Mouse (Mus musculus) monocyte, adult 5-6 weeks (primary cell): ENCODE measurements around the gene Ttc7b. TPM values are rescaled to one million over a fixed set of nuclear protein-coding genes. Genes with fewer than 3 reads are reported as not detected.

ENCODE experiments used
- ATAC-seq: fragments of 153-309, 156-312 bp; replicated peaks from 2 replicates; pipeline ENCODE4 v1.8.0; 2017; ENCODE audit warnings: mild to moderate bottlenecking; ENCODE audit not compliant: low TSS enrichment, insufficient number of reproducible peaks, severe bottlenecking, poor library complexity, low FRiP score
- total RNA-seq: library from RNA; stranded (forward); fragments of 200-1000, 200-491, 200-594 nt; gene quantifications from 3 replicates; pipeline ENCODE4 v1.2.3, GENCODE M21; 2017

The Ttc7b gene
- total RNA-seq, 1 experiment from 2014 or later = 49.1 TPM

DNA sequence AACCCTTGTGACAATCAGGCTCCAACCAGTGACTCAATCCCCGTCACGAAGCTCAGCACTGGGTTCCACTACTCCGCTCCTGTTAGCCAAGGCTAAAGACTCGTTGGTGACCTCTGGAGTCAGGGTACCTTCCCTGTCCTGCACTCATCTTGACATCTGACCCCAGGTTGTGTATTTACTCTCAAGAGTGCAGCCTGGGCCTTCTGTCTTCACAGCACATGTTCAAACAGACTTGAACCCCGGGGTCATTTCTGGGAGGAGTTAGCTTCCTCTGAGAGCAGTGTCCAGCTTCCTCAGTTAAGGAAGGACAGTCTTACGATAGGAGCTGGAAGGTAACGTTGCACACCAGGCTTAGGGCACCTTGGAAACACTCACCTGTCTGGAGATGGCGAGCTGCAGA, 144.8 kb downstream of the Ttc7b start:
- ATAC-seq = no peak

DNA sequence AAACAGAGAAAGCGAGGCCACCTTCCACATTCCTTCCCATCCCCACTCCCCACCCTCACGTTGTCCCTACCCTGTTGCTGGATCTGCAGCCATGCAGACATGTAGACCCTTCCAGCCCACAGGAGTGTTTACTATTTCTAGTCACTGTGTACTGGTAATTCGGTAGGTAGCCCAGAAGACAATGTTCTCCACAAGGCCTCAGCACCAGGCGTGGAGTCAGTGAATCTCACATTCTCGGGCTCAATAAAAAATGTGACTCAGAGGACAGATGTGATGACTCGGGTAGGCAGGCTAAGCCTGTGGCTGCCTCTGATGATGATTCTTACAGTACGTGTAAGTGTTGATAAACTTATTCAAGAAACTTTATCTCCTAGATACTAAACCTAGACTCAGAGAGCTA, 147.8 kb downstream of the Ttc7b start:
- ATAC-seq = no peak

DNA sequence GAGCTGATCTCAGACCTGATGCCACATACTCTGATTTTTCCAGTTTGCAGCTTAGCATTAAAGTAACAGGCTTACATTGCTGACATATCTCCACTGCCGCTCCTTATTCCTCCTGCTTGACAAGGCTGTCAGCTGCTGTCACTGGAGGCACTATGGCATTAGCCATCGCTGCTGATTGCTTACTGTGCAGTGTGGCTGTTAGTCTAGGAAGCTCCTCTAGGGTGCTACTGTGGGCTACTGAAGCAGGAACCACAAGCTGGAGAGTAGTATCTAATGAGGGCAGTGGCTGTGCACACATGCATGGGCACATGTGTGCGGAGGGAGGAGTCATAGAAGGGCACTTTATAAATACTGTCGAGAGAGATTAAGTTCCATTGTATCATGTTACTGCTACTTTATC, 148.6 kb downstream of the Ttc7b start:
- no peak for ATAC-seq

DNA sequence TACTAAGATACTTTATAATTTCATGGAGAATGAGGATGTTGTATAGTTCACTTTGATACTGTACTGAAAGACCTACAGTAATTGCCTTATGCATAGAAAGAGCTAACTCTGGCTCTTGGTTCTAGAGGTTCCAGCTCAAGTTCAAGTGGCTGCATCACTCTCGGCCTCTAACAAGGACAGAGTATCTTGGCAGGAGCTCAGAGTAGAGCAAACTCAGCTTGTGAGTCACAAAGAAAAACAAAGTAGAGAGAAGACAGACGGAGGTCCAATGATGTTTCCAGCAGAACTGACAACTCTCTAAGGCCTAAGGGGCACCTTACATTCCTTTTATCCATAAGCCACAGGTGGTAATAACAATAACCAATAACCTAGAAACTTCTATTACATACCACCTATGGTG, 150.8 kb downstream of the Ttc7b start:
- ATAC-seq = no peak

DNA sequence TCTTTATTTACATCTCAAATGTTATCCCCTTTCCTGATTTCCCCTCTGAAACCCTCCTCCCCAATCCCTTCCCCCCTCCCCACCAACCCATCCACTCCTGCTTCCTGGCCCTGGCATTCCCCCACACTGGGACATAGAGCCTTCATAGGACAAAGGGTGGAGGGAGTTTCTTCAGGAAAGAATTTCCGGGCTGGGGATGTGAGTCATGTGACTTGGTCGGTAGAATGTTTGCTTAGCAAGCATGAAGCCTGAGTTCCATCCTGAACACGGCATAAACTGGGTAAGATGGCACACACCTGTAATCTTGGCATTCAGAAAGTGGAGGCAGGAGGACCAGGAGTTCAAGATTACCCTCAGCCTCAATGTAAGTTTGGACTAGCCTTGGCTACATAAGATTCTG, 151.4 kb downstream of the Ttc7b start:
- ATAC-seq = no peak

DNA sequence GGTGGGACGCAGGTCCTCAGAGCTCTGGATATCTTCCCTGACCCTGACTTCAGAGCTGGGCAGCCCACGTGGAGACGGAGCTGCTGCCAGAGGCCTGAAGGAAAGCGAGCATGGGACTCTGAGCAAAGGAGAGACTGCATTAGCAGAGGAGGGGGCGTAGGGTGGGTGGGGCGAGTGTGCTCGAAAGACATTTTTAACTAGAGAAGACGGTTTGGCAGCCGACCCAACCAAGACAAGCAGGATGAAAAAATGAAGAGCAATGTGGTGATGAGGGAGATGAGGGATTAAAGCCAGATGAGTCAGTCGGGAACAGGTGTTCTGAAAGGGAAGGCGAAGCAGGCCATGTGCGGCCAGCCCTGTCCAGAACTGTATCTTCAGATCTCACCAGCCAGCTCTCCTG, 159.3 kb downstream of the Ttc7b start:
- no peak for ATAC-seq

DNA sequence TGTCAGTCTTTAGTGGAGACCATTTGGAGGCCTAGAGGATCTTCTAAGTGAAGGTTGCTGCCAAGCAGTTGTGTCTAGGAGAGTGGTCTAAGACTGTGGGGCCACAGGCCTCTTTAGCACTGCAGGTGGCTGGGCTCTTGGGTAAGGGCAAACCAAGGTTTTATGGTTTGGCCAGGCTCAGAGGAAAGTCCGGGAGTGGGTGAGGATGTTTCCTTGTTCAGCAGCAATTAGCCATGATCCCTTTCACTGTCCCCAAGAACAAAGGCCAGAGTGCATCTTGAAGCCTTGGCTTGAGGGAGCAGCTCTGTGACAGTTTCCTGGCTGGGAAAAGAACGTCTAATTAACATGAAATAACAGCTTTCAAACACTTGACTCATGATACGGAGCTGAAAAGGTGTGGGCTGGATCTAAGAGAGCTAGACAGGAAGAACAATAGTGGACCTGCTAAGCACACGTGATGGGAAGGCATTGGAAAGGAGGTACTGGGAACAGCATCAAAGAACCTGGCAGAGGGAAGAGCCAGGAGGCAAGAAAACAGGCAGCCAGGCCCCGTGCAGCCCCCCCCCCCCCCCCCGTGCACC, 162.5 kb downstream of the Ttc7b start:
- no peak for ATAC-seq

DNA sequence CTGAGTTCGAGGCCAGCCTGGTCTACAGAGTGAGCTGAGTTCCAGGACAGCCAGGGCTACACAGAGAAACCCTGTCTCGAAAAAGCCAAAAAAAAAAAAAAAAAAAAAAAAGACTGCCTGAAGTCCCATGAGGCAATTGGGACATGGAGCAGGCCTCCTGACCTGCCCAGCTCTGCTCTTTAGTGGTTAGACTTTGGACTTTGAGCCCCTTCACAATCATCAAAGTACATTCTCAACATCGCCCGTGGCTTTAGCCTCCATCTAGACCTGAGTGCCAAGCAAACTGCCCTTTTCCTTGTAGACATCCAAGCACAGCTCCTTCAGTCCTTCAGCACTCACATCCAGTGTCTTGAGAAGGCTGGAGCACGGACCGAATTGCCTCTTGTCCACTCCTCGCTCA, 164.2 kb downstream of the Ttc7b start:
- ATAC-seq = no peak

DNA sequence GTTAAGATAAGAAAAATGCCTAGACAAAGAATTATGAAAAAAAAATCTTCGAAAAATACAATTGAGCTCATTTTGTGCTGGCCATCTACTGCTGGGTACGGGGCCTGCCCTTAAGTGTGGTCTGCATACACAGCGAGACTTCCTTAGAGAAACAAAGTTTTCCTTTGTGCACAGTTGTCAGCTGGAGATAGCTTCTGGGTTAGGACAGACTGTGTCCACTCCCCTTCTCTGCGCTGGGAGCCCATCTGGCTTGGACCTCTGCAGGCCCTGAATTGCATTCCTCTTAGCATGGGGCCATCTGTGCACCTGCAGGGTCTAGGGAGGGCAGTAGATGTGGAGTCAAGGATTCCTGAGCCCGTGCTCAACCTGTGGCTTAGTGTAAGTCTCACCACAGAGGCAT, 165.1 kb downstream of the Ttc7b start:
- ATAC-seq = no peak

DNA sequence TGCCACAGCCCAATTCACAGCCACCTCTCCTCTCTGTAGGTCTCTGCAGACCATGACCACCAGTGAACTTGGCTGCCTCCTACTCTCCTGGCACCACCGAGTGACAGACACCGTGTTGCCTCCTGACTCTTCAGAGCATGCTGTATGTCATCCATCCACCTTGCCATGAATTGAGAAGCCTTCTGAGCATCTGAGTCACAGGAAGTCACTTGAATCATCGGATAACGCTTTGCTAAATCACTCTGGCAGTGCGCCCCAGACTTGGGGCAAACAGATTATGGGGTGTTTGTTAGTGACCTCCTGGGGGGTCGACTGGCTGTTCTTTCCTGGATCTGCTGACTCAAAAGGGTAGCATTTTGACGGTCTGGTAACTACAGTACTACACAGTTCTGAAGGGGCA, 166.7 kb downstream of the Ttc7b start:
- no peak for ATAC-seq

DNA sequence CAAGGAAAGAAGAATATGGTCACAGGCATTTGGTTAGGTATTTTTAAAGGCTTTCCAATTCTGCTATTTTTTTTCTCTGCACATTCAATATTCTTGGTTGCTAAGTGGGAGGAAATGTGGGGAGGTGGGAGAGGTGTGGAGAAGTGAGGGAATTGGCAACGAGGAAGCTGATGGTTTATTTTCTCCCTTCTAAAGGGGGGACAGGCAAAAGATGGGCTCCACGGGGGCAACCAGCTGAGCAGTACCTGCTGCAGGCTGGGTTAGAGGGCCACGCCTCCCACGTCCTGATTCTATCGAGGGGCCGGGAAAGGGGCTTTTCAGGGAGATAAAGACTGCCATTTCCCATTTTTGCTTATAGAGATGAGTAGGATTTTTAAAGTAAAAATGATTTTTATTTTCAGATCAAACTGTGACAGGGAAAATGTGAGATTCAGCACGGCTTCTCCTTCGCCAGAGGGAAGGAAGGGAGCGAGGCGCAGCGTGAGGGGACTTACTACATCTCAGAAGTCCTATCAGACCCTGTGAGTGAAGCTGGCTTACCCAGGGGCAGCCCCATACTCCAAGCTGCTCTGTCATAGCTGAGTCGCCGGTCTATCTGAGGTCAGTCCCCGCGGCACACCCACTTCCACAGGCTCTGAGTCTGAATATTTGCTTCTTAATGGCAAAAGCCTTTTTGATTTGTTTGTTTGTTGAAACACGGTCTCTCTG, 167.4 kb downstream of the Ttc7b start:
- ATAC-seq = no peak

DNA sequence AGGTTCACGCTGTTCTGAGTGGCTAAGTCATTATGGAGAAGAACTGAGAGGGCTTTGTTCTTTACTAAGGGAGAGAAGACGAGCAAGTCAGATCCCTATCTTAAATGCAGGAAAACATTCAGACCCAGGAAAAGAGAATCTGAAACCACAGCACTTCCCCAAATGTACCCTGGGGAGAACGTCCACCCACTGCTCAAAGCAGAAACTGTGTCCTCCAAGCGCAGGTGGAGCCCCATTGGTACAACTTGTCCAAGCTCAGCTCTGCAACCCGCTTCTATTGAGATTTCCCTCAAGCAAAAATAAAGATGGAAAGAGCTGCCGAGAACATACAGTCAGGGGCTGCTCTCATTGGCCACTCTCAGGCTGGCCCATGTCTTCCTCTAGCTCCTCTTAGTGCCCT, 168.5 kb downstream of the Ttc7b start:
- no peak; the same call in 1 of the 2 replicates for ATAC-seq

DNA sequence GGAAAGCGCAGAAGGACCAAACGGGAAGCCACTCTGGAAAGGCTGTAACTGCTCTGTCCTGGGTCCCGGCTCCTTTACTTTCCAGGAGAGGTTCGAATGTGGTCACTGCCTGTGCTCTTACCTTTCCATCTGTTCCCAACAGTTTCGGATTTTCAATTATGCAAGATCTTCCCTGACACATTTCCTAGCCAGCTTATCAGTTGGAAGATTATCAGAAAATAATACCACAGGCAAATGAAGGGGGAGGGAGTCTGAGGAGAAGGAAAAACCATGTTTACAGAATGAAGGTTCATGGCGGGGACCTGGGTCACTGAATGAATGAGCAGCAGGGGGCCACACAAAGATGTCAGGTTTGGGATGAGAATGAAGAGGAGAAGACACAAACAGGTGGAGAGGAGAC, 177.1 kb downstream of the Ttc7b start:
- no peak for ATAC-seq

DNA sequence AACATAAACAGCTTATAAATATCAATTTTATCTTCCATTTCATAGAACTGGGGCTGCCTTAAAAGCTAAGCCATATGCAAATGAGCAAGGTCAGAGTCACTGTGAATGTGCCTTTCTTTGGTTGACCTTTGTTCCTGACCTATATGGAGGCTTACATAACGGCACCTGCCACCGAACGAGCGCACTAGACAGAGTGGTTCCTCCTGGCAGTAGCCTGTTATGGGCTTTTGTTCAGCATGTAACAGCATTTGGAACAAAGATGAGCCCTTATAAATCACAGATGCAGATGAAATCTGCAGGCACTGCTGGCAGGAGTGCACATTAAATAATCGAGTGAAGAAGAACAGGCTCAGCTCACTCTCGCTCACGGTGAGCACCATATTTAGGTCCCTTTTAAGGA, 179.0 kb downstream of the Ttc7b start:
- no peak for ATAC-seq

DNA sequence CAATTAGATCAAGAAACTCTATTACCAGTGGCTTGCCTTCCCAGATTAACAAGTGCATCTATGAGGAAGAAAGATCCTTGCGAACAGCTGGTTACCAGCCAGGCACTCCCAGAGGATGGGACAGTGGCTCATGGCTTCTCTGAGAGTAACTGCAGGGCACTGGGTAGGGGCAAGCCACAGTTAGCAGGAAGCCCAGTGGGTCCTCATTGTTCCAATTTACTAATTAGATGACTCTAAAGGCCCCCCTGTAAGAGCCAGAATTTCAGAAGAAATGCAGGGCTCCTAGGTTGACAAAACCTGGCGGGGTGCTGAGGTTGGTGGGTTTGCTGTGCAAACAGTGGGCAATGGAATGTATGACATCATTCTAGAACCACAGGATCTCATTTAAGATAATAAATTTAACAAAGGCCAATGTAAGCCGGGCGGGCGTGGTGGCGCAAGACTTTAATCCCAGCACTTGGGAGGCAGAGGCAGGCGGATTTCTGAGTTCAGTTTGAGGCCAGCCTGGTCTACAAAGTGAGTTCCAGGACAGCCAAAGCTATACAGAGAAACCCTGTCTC, 179.6 kb downstream of the Ttc7b start:
- no peak for ATAC-seq

DNA sequence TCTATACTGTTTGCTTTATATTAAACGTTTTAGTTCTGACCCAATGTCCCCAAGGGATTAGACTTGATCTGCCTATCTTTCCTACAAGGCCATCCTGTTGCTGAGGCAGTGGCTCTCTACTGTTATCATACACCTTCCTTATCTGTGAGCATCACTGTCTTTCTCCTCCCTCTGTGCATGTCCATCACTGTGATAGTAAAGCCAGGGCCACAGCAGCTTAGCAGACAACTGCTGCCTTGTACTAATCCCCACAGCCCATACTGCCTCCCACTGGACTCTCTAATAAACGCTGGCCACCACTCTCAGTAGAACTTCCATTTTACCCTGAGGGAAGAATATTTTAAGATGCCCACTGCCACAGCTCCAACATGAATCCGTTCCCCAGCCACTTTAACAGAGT, 182.6 kb downstream of the Ttc7b start:
- ATAC-seq = no peak

DNA sequence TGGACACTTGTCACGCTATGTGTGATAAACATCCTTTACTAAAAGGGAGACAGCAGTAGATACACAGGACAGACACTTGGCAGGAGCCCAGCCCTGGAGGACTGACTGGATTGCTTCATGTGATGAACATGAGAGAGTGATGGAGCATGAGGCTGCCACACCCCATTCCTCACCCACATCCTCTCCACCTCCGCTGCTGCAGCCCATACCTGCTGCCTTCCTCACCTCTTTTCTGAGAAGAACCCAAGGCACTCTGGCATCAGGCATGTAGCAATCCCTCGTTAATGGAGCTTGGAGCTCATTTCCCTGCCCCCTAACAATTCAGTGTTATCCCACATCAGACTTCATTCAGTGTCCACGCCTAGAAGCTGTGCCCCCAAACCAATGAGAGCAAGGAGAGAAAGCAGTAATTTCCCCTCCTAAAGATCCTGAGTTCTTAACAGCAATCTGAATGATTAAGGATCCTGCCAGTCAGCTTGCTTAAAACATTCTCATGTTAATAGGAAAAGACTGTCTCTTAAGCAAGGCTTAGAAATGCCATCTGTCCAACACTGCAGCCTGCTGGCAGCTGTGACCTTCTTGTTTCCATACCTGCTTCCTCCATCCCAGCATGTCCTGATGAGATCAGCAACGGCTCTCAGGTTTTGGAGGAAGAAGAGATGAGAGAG, 183.1 kb downstream of the Ttc7b start:
- ATAC-seq = no peak

DNA sequence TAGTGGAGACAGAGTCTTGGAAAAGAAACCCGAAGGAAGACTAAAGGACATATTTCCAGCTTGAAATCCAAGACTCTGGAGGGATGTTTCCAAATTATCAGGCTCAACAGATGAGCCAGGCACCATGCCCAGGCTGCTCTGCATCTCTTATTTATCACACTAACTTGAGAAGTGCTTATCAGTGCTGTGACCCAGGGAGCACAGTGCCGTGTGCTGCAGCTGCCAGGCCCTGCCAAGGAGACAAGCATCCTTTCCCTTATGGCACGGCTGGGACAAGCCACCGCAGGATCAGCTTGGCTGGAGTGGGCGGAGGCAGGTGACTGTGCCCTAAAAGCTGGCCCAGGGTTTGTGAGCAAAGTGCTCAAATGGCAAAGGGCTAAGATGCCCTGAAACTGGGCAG, 184.4 kb downstream of the Ttc7b start:
- ATAC-seq = no peak

DNA sequence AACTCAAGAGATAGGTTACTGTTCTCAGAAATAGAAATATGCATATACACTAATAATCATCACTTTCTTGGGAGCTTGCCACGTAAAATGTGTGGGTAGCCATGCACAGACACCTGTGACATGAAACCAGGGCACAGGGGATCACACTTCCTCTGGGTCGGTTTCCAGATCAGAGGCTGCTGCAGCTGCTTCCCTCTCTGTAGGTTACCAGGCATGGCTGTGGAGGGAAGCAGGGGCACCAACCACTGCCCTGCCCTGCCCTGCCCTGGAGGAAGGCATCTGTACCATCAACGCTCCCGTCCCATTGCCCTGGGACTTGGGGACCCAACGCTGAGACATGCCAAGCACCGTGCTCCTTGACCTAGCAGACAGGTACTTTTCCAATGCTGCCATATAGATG, 188.8 kb downstream of the Ttc7b start:
- no peak for ATAC-seq

DNA sequence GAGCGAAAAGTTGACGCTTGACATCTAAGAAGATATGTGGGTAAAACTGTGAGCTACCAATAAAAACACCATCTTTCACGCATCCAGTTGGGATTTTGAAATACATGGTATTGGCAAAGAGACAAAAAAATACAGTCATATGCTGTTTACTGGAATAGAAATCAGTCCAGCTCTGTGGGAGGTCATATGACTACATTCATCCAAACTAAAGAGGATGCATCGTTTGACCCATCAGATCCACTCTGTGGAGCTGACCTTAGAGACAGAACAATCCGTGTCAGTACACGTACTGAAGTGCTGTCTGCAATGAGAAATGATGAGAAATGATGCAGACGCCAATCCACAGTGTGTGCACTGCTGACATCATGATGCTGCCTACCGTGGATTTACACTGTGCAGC, 190.4 kb downstream of the Ttc7b start:
- ATAC-seq = no peak
